Mouse (Mus musculus) mouse embryonic stem cell (cell line): ENCODE results near the gene Tbx4.

Source experiments
- in situ Hi-C, 2 experiments: fragments of 300-500 bp; cut with MboI; formaldehyde crosslinking; loops; 1 replicate in 1 of 2; 3 replicates in 1 of 2; pipeline ENCODE4 v1.14.3; 2019 to 2020; ENCODE audit warnings: low sequenced_read_pairs in 2 of 2, low pct_unique_long_range_greater_than_20kb in 1 of 2, mixed read lengths in 1 of 2; ENCODE audit not compliant: unreplicated experiment in 1 of 2

Gene Tbx4

DNA sequence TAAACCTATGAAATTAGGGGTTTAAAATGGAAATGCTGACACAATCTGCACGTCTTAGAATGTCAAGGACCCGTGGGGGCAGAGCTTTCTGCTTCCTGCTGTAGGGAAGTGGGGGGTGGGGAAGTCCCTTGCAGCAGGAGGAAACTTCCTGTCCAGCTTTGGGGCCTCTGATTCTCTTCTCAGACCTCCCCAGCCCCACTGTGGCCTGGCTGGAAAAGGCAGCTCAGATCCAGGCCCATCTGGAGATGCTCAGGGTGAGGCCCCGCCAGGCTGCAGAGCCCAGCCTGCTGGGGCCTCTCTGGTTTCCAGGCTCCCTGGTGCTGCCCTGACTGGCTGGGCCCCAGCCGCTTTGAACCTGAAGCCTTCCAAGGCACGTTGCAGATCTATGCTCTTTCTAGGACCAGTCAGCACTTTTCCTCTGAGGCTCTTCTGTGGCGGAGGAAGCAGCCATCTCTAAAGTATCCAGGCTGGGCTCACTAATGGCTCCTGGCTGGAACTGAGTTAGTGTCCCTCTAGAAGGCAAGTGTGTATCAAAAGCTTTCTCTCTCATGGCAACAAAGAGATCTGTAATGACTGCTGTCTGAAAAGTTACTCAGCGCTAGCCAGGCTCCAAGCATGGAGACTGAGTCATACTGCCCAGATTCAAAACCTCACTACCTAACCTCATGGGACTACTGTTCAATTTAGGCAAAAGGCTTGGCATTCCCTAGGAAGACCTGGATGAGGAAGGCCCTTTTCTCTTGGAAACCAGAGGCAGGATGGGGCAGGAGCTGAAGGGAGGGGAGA is 55.8 kb downstream of the Tbx4 start:
- in situ Hi-C loops: no loop called here

DNA sequence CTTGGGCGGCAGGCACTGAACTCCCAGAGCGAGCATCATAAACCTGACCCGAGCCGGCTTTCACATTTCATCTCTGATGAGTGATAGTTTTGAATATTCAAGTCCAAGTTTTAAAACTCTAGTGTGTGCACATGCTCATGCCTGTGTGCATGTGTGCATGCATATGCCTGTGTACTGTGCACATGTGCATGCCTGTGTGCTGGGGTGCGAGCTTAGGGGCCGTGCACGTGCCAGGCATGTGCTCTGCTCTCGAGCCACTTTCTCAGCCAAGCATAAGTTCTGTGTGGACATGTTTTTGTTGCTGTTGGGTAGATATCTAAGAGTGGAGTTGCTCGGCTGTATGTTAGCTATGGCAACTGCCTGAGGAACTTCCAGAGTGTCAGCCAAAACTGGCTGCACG is 62.5 kb downstream of the Tbx4 start:
- in situ Hi-C loops: no loop called here

DNA sequence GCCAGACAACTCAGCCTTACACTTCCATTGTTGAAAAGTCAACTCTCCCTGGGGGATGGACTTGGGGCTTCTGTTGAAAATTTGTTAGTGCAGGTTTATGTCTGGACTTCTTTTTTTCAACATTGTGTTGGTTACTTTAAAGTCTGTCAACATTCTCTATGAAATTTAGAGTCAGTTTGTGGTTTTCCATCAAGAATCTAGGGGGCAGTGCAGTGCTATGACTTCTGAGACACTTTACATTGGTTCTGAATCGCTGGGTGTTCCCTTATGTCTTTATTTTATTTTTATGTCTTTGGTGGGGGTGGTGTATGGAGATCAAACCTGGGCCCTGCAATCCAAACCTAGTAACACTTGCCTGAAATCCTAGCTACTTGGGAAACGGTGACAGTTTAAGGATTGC is 63.5 kb downstream of the Tbx4 start:
- in situ Hi-C loops: no loop called here

DNA sequence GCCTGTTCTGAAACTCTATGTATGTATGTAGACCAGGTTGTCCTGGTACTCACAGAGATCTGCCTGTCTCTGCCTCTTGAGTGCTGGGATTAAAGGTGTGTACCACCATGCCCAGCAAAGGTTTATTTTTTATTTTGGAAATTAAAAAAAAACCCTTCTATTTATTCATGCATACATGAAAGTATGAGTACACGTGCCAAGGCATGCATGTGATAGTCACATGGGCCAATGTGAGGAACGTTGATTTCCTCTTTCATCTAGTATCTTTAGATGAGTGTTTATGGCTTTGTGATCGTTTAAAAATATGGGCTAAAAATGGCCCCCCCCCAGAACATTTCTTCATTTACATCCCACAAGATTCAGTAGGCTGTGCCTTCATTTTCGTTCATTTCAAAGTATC is 66.3 kb downstream of the Tbx4 start:
- in situ Hi-C loops: no loop called here

DNA sequence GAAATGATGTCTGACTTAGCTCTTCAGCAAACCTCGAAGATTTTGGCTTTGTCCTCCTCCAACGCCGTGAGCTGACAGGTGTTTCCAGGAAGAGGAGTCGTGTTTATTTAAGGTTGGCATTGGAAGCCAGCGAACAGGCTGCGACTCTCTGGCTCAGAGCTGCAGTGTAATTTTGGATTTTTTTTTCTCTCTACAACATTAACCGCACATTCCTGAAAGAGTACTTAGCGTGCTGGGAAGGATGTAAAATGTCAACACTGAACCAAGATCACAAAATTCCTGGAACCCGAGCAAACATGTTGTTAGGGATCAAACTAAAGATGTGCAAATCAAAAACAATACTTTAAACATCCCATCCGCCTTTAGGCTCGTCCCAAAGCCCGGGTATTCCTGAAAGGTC is 69.4 kb downstream of the Tbx4 start:
- in situ Hi-C loops: no loop called here

DNA sequence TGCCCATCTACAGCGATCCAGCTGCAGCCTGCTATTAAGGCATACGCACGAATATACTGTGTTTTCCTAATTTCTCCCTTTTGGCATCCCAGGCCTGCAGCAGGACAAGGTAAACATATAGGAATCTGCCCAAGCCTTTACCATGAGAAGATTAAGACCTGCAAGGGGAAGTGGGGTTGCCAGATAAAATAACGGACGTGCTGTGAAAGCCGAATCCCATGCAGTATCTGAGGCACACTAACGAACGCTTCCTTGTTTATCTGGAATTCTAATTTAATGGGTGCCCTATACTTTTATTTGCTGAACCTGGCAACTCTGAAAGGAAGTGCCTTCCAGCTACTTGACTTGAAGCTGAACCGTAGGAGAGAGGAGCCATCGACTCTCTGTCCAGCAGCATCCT is 70.2 kb downstream of the Tbx4 start:
- in situ Hi-C loops: no loop called here

DNA sequence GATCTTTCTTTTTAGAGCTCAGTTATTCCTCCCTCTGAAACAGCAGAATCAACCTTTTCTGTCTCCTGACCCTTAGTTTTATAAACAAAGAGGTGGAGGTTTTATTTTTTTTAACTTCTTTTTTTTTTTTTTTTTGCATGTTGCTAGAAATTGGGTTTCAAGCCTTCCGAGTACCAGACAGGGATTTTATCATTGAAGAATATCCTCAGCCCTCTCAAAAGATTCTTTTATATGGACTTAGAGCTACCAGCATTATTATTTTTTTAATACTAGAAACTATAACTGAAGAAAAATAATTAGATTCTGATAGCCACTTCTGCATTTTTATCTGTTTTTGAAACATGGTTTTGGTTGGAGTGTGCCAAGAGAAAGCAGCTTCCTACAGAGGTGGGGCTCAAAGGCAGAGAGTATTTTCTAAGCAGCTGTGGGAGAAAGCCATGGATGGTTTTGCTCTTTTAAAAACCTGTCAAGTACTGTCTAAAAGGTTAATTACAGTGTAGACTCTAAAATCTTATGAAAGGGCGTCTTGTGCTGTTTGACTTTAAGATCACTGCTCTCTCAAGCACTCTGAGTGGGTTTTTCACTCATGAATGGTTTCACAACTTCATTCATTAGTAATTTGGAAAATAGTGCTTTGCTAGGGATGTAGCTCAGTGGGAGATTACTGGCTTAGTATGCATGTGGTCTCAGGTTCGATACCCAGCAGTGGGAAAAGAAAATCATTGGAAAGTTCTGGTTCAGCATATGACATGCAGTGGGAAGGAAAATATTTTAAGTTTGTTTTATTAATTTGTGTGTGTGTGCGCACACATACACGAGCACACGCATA is 70.9 kb downstream of the Tbx4 start:
- in situ Hi-C loops: no loop called here

DNA sequence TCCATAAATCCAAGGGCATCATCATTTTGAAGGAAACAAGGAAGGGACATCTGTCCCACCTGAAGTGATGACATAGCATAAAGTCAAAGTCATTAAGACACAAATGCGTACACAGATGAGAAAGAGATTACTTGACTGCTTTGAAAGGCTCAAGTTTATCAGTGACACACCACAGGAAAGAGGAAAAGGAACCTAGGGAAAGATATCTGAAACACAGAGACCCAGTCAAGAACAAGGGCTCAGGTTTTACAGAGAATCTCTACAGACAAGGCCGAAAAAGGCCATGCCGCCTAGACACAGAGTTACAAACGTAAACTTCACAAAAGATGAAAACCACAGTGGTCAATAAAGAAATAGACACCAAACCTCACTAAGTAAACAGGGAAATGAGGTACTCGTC is 73.6 kb downstream of the Tbx4 start:
- in situ Hi-C loops: no loop called here

DNA sequence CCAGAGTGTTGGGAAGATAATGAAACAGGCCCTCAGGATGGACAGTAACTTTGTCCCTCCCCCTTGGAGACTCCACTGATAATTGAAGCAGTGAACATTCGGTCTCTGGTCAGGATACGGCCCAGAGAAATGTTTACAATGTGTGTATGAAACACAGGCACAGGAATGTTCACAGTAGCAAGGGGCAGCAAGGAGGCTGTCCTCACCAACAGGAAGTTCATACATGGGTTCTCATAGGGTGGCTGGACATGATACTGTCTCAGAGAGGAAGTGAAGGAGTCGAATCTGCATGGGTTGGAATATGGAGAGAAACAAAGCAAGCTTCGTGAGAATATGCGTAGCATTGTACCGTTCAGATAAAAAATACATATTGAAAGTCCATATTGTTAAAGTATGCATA is 74.1 kb downstream of the Tbx4 start:
- in situ Hi-C loops: no loop called here

DNA sequence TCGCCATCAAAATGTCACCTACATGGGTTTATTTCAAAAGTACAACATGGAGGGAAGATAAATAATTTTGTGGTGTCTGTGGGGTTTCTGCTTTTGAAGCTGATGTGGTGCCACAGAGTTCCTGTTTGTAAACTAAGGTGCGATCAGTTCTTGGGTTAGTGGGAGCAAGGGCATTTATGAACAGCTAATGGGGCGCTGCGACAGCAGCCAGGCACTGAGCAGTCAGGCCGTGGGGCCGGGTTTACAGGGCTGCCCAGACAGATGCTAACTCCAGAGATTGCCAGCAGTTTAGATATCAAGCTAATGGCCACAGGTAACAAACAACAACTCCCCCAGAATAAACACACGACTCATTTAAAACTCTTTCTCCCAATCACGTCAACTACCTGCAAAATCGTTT is 75.3 kb downstream of the Tbx4 start:
- in situ Hi-C loops: no loop called here
